Mouse (Mus musculus) kidney, adult 2 months (tissue): ENCODE results near the gene Hoxa11.

Experiments
- CTCF ChIP-seq: fragments of 200-500 bp; conservative IDR thresholded peaks from 2 replicates; pipeline ENCODE4 v1.5.1; 2011; ENCODE audit warnings: low read depth, mild to moderate bottlenecking, control low read depth, low read length, moderate library complexity, mixed read lengths; ENCODE audit not compliant: insufficient read depth, insufficient read length
- POLR2A ChIP-seq: fragments of 200-500 bp; IDR thresholded peaks from one replicate; pipeline ENCODE4 v1.6.1; 2011; ENCODE audit warnings: low read depth, low read length, control low read depth

DNA sequence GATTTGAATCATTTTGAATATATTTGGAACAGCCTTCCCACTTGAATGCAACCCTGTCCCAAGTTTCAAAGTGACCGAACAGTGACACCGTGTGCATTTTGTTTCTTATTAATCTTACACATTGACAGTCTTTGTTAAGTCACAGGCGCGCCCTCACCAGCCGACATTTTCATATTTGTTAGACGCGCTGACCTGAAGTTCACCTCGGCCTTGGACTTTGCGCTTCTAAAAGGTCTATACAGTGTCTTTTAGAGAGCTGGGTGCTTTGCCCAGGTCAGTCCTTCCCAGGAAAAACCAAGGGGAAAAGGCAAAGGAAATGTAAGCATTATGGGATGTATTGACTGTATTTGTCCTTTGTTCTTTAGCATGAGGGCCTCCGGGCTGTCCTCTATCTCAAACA is 50.9 kb downstream of the Hoxa11 start:
- no peak for TF ChIP-seq CTCF
- no peak for TF ChIP-seq POLR2A
